Mouse (Mus musculus): Measurements from ENCODE around the gene Nup93. TPM values are rescaled to one million over a fixed set of nuclear protein-coding genes. Genes with fewer than 3 reads are reported as not detected.

Gene Nup93
- total RNA-seq, 2 experiments from 2014 or later = 53.0 to 53.9 TPM

DNA sequence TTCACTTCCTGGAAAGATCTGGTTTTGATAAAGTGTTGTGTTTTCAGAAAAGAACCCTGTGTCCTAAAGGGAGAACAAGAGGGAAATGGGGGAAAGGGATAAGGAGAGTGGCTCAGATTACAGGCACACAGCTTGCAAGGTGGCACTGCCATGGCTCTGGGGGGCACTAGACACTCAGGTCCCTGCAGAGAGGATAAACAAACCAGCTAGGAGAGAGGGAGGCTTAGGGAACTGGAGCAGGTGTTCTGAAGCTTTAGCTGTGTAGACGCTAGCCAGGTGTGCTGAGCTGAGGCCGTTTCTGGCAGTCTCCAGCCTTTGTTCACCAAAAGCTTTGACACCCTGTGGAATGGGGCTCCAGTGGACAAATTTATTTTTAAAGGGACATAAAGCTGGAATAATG lies 99.7 kb downstream of the Nup93 start:
- no peak for DNase-seq (ENCODE audit: low spot score in 2 of 2)

- no peak for DNase-seq (ENCODE audit: low spot score in 2 of 2)
Measured at GRCm38 (mm10) chr8:94317249-94317648, 102.9 kb downstream of the Nup93 start.

DNA sequence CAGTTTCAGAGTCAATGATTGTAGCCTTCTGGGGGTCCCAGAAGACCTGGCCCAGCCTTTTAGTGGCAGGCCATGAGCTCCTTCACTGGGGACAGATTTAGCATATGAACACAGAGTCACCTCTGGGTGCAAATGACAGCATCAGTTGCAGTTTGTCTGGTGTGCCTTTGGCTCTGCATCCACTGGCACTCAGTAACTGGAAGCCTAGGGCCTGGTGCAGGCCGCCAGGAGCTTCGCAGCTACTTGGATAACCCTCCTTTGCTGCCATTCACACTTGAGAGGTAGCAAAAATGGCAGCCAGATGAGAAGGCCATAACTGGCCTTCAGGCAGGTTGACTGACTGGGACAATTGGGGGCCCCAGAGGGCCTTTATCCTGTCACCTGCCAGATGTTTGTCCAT lies 103.3 kb downstream of the Nup93 start:
- no peak for DNase-seq (ENCODE audit: low spot score in 2 of 2)

DNA sequence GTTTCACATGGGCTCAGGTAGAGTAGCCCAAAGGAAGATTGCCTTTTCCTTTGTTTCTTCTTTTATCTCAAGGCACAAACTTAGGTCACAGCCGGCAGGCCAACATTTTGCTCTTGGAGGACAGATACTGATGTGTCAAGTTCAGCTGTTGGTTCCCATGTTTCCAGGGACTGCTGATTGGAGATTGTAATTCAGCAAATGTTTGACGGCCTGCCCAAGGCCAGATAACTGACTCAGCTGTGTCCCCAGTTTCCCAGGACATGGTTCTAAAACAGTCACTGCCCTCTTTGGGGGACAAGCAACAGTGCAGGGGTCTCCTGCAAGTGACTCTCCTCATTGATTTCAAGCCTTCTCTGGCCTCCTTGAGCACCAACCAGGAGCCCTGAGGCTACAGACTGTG lies 105.7 kb downstream of the Nup93 start:
- no peak for DNase-seq (ENCODE audit: low spot score in 2 of 2)

DNA sequence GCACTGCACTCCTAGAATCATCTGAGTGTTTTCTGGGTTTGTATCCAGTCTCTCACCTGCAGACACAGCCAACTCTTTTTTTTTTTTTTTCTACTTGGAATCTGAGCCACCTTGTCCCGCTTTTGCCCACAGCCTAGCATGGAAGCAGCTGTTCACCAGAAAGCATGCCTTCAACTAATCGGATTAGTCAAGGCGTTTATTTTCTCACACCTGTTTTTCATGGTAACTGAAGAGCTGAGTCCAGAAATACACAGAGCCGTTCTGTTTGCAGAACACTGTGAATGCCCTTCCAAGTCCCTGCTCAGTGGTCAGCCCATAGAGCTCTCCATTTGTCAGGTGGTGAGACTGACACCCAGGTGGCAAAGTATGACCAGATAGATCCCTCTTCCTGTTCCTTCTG lies 107.7 kb downstream of the Nup93 start:
- DNase-seq (ENCODE audit: low spot score in 2 of 2) = no peak

DNA sequence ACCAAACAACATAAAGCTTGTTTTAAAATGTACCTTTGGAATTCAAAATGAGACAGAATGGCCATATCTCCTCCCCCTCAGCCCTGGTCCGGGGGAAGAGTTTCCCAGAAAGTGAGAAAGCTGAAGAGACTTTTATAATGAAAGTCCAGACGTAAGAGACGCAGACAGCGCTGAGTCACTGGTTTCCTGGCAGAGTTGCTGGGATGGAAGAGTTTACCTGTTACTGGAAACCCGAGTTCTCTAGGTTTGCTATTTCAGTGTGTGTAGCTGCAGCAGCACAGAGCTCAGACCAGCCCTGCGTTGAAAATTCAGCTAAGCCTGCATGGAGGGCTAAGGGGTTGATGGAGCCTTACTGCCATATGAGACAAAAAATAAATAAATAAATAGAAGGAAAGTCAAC lies 108.7 kb downstream of the Nup93 start:
- no peak for DNase-seq (ENCODE audit: low spot score in 2 of 2)

- DNase-seq (ENCODE audit: low spot score in 2 of 2) = no peak
Measured at GRCm38 (mm10) chr8:94324071-94324470, 109.7 kb downstream of the Nup93 start.

DNA sequence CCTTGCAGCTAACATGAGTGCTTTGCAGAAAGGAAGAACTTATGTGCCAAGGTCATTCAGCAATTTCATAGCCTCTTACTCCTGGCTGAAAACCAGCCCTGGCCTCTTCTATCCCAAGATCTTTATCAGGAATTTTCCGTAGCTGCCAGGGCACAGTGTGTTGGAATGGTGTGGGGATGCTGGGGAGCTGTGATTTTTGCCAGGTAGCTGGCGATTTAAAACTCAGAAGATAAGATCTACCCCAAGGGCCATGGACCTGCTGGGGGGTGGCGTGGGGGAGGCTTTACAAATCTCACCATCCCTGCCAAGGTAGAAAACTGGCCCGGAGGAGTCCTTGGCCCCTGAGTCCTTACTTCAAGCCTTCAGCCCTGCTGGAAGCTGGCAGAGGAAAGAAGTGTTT lies 111.7 kb downstream of the Nup93 start:
- no peak for DNase-seq (ENCODE audit: low spot score in 2 of 2)

- no peak for DNase-seq (ENCODE audit: low spot score in 2 of 2)
Measured at GRCm38 (mm10) chr8:94328932-94329728, 114.8 kb downstream of the Nup93 start, which contains the start of gene Slc12a3. Gene Slc12a3 (plus strand): TSS chr8:94329201.

GRCm38 (mm10) chr8:94330733-94331132 lies 116.4 kb downstream of the Nup93 start:
- peak; percentile 52 to 64 for DNase-seq (ENCODE audit: low spot score in 2 of 2)

DNA sequence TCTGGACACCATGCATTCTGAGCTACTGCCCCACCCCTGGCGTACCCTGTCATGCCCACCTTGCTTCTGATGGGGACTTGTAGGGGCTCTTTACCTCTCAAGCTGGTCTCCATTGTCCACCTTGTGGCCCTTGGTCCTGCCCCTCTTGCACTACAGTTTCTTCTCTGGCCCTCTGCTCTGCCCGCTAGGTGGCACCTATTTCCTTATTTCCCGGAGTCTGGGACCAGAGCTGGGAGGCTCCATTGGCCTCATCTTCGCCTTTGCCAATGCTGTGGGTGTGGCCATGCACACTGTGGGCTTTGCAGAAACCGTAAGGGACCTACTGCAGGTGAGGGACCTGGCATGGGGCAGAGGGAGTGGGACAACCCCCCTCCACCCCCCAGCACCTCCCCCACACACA lies 119.0 kb downstream of the Nup93 start:
- DNase-seq (ENCODE audit: low spot score in 2 of 2) = no peak

DNA sequence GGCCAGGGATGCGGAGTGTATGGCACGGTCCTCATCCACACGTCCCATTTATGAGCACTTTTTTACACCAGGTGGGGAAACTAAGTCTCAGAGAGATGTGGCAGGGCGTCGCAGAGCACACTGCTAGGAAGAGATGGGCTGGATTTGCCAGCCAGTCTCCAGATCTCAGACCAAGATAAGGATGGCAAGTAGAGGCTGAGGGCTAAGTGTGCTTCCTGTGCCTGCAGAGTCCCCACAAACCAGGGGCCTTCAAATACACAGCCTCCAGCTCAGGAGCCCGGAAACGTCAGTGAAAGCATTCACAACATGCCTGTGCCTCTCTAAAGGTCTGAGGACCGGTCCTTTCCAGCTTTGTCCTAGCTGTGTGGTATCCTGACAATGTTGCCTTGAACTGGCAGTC lies 123.2 kb downstream of the Nup93 start:
- no peak for DNase-seq (ENCODE audit: low spot score in 2 of 2)

GRCm38 (mm10) chr8:94340796-94341195 lies 126.4 kb downstream of the Nup93 start:
- no peak for DNase-seq (ENCODE audit: low spot score in 2 of 2)

- no peak for DNase-seq (ENCODE audit: low spot score in 2 of 2)
Measured at GRCm38 (mm10) chr8:94342691-94343090, 128.3 kb downstream of the Nup93 start.

- peak; percentile 89 to 90 for DNase-seq (ENCODE audit: low spot score in 2 of 2)
Measured at GRCm38 (mm10) chr8:94343290-94343689, 128.9 kb downstream of the Nup93 start.

DNA sequence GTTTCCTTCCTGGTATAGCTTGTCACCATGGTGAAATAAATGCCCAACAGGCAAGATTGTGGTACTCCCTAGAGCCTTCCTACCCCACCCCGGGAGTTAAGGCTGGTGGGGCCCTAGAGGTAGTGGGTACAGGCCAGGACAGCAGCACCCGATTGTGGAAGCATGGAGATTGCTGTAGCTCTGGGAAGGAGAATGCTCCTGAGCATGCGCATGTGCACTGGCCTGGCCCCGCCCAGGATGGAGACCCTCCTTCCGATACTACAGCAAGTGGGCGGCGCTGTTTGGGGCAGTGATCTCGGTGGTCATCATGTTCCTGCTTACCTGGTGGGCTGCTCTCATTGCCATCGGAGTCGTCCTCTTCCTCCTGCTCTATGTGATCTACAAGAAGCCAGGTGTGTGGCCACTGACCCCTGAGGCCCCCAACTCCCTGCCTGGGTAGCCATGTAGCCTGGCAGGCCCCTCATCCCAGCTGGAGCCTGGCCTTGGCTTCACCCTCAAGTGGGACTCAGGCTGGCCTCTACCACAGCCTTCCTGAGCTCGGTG lies 129.5 kb downstream of the Nup93 start:
- no peak for DNase-seq (ENCODE audit: low spot score in 2 of 2)

GRCm38 (mm10) chr8:94345657-94346056 lies 131.3 kb downstream of the Nup93 start:
- DNase-seq (ENCODE audit: low spot score in 2 of 2) = no peak

- DNase-seq (ENCODE audit: low spot score in 2 of 2) = no peak
Measured at GRCm38 (mm10) chr8:94346264-94346663, 131.9 kb downstream of the Nup93 start.

GRCm38 (mm10) chr8:94348425-94348824 lies 134.1 kb downstream of the Nup93 start:
- DNase-seq (ENCODE audit: low spot score in 2 of 2) = no peak

- no peak for DNase-seq (ENCODE audit: low spot score in 2 of 2)
Measured at GRCm38 (mm10) chr8:94354069-94354531, 139.7 kb downstream of the Nup93 start.

- no peak for DNase-seq (ENCODE audit: low spot score in 2 of 2)
Measured at GRCm38 (mm10) chr8:94354571-94354970, 140.2 kb downstream of the Nup93 start.

GRCm38 (mm10) chr8:94357220-94357619 lies 142.9 kb downstream of the Nup93 start:
- no peak for DNase-seq (ENCODE audit: low spot score in 2 of 2)

DNA sequence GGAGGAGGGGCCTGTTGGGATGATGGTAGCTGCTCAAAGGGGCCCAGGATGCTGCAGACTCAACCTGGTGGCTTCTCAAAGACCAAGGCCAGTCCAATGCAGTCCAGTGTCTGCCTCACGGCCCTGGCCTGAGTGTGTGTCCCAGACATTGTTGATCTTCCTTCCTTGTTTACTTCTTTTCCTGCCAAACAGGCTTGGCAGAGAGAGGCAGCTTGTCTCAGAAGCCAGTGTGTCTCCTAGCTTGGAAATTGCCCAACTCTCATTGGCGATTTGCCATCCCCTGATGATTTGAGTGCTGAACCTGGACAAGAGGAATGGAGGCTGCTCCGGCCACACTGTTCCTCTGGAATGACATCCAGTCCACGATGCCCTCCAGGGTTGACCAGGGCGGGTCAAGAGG lies 144.2 kb downstream of the Nup93 start:
- peak; percentile 81 to 83 for DNase-seq (ENCODE audit: low spot score in 2 of 2)

Measured in layer of hippocampus, postnatal 10 days (tissue).